Mouse (Mus musculus) cerebellum, adult 2 months (tissue): ENCODE measurements around the gene Nrxn1.

Source experiments
- CTCF ChIP-seq: fragments of 200-500 bp; IDR thresholded peaks from 2 replicates; pipeline ENCODE4 v1.5.1; 2011; ENCODE audit warnings: low read depth, mild to moderate bottlenecking, control low read depth, low read length, moderate library complexity, borderline replicate concordance; ENCODE audit not compliant: insufficient read depth
- POLR2A ChIP-seq: fragments of 200-500 bp; IDR thresholded peaks from 2 replicates; pipeline ENCODE4 v1.6.1; 2011; ENCODE audit warnings: low read length, control low read depth, borderline replicate concordance; ENCODE audit not compliant: insufficient read depth

GRCm38 (mm10) chr17:90430211-90430610 lies 662.7 kb downstream of the Nrxn1 start:
- no peak for TF ChIP-seq CTCF
- TF ChIP-seq POLR2A = no peak
